Mouse (Mus musculus) layer of hippocampus, adult 2 months (tissue): ENCODE data around the gene Ptgir. TPM values are rescaled to one million over a fixed set of nuclear protein-coding genes. Genes with fewer than 3 reads are reported as not detected.

Experiments
- DNase-seq, 2 experiments: peaks; one replicate each; pipeline ENCODE4 v3.0.0; 2022; ENCODE audit warnings: low spot score in 2 of 2
- H3K27ac ChIP-seq: fragments of 200-600 bp; 2 replicates; pipeline ENCODE4 v1.8.1; 2022
- H3K4me3 ChIP-seq: fragments of 200-600 bp; 2 replicates; pipeline ENCODE4 v1.8.1; 2022; ENCODE audit warnings: mild to moderate bottlenecking
- CTCF ChIP-seq: fragments of 200-600 bp; conservative IDR thresholded peaks from 2 replicates; pipeline ENCODE4 v1.8.1; 2022; ENCODE audit warnings: antibody characterized with exemption, mild to moderate bottlenecking, moderate library complexity
- total RNA-seq, 2 experiments: library from RNA; stranded (reverse); gene quantifications; 2 replicates each; pipeline ENCODE4 v1.2.3; 2021

Gene Ptgir
- total RNA-seq, 2 experiments from 2014 or later, result 0.10 to 0.20 TPM

DNA sequence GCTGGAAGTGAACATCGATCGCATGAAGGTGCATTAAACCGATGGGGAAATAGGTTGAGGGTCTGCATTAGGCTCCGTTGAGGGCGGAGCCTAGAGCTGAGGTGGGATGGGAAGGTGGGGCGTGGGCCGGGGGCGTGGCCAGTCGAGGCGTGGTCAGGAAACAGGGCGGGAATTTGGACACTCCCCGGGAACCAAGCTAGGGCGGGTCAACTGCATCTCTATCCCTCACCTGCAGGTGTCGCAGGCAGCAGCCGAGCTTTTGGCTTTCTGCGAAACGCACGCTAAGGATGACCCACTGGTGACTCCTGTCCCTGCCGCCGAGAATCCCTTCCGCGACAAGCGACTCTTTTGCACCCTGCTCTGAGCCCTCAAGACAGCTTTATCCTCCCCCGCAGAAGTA is 11.3 kb upstream of the Ptgir start:
- Histone ChIP-seq H3K4me3 (peak overlapping the region; percentile 30; the same call in 1 of the 2 replicates), H3K27ac (no peak overlapping the region)
- peak; percentile 93 for TF ChIP-seq CTCF
- peak; percentile 61 to 75 for DNase-seq

DNA sequence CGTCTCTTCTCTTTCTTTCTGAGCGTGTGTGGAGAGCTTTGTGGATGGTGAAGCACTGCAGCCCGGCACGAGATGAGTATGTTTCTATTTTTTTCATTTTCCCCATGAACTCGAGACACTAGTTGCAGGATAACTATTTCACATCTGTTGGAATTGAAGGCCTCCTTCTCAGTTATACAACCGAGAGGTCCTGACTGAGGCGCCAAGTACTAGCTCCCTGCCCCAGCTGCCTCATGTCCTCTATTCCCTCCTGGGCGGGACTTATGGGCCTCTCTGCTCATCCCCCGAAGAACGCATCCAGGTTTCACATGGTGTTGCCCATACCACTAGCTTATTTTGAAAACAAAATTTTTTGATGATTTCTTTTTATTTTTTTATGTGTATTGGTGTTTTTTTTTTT is 10.8 kb upstream of the Ptgir start:
- no peak for TF ChIP-seq CTCF
- no peak overlapping the region; the same call in 1 of the 2 replicates for H3K4me3 ChIP-seq
- no peak overlapping the region for H3K27ac ChIP-seq
- DNase-seq, result no peak

DNA sequence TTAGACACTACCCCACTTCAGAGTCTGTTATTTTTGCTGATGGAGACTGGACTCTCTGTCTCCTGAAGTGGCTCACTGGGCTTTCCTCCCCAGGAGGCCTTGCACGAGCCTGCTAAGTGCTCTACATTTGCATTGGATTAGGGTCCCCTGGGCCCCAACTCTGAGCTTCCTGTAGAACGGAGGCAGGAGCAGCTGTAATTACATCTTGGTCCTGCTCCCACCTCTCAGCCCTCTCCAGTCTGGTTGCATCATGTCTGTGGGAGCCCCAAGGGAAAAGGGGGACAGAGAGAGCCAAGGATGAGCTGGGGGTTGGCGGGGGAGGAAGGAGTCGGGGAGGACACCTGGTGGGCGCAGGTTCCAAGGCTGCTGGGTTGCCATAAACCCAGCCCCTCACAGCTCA is 5.8 kb upstream of the Ptgir start:
- DNase-seq, result no peak
- no peak for TF ChIP-seq CTCF
- no peak overlapping the region for H3K4me3 ChIP-seq
- no peak overlapping the region for H3K27ac ChIP-seq

DNA sequence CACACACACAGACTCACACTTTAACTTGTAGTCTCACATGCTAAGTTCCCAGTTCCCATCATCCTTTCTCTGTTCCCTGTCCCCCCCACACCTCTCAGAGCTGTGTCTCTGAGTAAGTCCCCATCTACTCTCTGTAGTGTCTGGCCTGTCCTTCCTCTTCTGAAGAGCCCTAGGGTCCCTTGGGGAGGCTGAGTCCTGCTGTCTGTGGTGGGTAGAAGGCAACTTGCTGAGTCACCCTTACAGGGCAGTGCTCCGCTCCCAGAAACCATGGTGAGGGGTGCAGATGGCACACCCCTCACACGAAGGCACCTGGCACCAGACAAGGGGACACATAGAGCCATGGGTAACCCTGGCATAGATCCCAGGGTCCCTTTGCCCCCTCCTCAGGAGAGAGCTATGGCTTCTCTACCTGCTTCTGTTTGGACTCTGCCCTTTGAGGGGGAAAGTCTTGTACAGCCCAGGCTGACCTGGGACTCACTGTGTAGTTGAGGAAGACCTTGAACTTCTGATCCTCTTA is 2.8 kb upstream of the Ptgir start:
- TF ChIP-seq CTCF, result no peak
- no peak for DNase-seq
- H3K4me3 ChIP-seq, result no peak overlapping the region
- no peak overlapping the region for H3K27ac ChIP-seq

DNA sequence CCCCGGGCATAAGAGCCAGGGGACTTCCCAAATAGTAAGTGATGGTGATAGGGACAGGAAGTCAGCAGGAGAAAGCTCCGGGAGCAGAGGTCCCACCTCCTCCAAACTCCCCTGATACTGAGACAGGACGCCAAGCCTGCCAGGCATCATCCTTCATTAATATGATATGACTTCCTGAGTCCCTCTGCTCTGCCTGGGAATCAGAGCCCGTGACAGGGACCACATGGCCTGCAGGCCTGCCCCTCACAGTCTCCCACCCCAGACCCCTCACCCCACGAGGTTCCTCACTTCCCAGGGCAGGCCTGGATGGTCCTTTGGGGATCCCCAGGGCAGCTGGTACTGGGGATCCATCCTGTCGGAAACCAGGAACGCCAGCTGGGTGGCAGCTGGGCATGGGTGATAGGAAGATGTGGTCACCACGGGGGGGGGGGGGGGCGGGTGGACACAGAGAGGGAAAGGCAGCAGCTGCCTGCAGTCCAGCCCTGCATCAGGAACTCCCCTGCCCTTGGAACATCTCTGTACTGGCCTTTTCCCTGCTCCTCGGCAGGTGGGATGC is 2.1 kb upstream of the Ptgir start:
- no peak overlapping the region for H3K27ac ChIP-seq
- H3K4me3 ChIP-seq, result no peak overlapping the region
- DNase-seq, result no peak
- TF ChIP-seq CTCF, result no peak

DNA sequence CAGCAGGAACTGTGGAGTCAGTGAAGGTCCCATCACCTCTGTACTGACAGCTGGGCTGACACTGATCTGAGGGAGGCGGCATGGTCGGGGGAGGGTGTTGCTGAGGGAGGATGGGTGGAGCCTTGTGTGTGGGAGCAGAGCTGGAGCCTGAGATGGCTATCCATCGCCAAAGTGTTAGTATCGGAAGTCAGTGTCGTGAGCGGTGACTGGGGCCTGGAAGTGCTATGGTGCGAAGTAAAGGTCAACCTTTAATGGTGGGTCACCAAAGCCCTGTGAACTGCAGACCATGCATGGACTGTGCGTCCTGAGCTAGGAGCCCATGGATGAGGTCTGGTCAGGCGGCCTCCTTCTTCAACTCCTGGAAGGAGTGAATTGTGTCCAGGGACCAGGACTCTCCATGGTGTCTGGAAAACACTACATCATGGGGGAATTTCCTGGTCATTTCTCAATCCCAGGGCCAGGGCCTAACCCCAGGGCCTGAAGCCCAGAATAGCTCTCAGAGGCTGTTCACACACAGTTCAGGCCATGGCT is 734 bp upstream of the Ptgir start:
- H3K27ac ChIP-seq, result no peak overlapping the region
- no peak for TF ChIP-seq CTCF
- no peak overlapping the region for H3K4me3 ChIP-seq
- no peak for DNase-seq

DNA sequence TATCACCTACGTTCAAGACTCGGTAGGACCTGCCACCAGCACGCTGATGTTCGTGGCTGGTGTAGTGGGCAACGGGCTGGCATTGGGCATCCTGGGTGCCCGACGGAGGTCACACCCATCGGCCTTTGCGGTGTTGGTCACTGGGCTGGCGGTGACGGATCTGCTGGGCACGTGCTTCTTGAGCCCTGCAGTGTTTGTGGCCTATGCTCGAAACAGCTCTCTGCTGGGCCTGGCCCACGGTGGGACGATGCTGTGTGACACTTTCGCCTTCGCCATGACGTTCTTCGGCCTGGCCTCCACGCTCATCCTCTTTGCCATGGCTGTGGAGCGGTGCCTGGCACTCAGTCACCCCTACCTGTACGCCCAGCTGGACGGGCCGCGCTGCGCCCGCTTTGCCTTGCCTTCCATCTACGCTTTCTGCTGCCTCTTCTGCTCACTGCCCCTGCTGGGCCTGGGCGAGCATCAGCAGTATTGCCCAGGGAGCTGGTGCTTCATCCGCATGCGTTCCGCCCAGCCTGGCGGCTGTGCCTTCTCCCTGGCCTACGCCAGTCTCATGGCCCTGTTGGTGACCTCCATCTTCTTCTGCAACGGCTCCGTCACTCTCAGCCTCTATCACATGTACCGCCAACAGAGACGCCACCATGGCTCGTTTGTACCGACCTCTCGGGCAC is 734 bp downstream of the Ptgir start:
- no peak overlapping the region for H3K27ac ChIP-seq
- H3K4me3 ChIP-seq, result no peak overlapping the region
- TF ChIP-seq CTCF, result no peak
- DNase-seq, result no peak

DNA sequence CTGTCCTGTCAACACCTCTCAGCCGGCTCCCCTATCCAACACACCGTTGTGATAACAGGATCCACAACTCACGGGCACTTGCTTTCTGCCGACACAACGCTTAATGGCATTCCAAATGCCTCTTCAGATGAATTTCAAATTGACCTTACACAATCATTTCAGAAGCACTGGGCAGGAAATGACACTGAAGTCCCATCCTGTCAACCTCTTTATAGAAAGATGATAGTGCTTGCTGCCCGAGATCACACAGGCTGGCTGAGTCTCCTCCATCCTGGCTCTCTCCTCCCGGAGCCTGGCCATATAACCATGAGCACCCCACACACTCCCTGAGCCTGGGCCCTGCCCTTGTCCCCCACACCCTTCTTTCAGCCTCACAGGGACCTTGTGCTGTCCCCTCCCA is 1.6 kb downstream of the Ptgir start:
- no peak overlapping the region for H3K27ac ChIP-seq
- no peak for DNase-seq
- no peak overlapping the region for H3K4me3 ChIP-seq
- no peak for TF ChIP-seq CTCF

DNA sequence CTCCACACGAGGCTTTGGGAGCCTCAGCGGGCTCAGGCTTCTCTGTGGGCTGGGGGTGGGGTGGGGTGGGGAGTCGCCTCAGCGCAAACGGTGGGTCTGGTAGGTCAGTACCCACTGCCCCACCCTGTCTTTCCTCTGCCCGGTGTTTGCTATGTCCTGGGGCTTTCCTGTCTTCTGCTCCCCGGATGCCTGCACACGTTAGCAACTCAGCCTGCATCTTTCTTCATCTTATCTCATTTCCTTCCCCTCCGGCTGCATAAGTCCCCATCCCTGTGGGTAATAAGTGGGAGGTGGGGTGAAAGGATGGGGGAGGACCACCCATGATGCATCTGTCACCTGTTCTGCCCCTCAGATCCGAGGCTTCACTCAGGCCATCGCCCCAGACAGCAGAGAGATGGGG is 2.1 kb downstream of the Ptgir start:
- no peak for TF ChIP-seq CTCF
- Histone ChIP-seq H3K4me3 (no peak overlapping the region), H3K27ac (no peak overlapping the region)
- DNase-seq, result no peak

DNA sequence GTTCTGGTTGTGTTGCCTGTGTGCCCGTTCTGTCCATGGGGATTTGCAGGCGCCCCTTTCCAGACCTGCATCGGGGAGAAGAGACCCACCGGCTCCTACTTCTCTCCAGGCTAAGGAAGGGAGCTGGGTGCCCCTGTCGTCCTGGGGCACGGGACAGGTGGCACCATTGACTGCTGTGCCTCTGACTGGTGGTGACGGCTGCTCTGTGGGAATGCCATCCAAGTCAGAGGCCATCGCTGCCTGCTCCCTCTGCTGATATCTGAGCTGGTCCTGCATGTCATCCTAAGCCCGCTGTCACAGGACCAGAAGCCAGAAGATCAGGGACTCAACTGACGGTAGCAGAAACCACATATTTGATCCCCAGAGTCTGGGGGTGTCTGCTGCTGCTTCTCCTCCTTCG is 2.6 kb downstream of the Ptgir start:
- Histone ChIP-seq H3K4me3 (no peak overlapping the region), H3K27ac (no peak overlapping the region)
- DNase-seq, result no peak
- no peak for TF ChIP-seq CTCF

DNA sequence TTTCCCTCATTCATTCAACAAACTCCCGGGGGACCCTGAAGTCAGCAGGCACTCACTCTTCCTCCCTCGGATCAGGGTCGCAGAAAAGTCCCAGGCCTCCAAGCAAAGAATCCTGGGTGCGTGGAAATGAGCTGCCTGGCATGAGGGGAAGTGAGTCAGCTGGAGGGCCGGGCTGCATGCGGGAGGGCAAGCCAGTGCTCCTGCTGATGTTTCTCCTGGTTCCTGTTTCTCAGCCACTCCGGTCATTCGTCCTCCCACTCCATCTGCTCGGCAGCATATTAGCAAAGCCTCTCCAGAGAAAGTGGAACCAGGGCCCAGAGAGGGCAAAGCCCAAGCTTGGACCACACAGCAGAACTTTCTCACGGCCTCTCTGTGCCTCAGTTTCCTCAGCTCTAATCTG is 3.6 kb downstream of the Ptgir start:
- Histone ChIP-seq H3K4me3 (no peak overlapping the region), H3K27ac (no peak overlapping the region)
- no peak for DNase-seq
- TF ChIP-seq CTCF, result no peak

DNA sequence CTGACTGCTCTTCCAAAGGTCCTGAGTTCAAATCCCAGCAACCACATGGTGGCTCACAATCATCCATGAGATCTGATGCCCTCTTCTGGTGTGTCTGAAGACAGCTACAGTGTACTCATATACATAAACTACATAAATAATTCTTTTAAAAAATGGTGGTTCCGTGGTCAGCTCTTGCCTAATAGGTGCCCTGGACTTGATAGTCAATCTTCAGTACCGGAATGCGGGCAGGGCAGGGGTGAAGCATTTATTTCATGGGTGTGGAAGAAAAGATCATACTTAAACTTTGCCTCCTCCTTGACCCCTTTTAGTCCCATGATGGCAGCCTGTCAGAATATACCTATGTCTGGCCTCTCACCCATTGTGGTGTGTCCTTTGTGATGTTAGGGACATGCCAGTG is 5.6 kb downstream of the Ptgir start:
- Histone ChIP-seq H3K27ac (no peak overlapping the region), H3K4me3 (no peak overlapping the region)
- TF ChIP-seq CTCF, result 0 out of 2 replicates have a peak, but pooled peaks have one; percentile 8
- DNase-seq, result no peak

DNA sequence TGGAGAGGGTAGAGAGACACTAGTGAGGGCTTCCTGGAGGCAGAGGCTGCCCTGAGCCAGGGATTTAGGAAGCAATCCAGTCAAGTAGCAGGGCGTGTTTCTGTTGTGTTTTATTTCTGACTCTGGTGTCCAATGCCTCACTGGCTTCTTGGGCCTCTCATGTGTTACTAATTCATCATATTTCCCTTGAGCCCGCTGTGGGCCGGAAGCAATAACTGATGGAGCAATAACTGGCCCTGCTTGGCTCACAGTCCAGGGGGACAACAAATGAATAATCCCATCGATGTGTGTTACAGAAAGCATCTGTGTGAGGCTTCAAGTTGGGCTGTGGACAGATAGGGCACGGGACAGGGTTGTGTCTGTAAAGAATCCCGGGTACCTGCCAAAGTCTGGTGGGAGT is 6.1 kb downstream of the Ptgir start:
- DNase-seq, result no peak
- TF ChIP-seq CTCF, result no peak
- no peak overlapping the region for H3K27ac ChIP-seq
- no peak overlapping the region for H3K4me3 ChIP-seq
